Mouse (Mus musculus) heart, adult 8-10 months (tissue): Measurements from ENCODE around the gene Pigr. TPM values are rescaled to one million over a fixed set of nuclear protein-coding genes. Genes with fewer than 3 reads are reported as not detected.

ENCODE experiments used
- DNase-seq: peaks from one replicate; pipeline ENCODE4 v3.0.0; 2022; ENCODE audit warnings: low spot score
- total RNA-seq, 4 experiments: library from RNA; stranded (reverse); gene quantifications; 2 replicates each; pipeline ENCODE4 v1.2.4; 2022

Pigr gene
- under 1 TPM in 1 of 4 experiments, not detected in 3; 0.23 TPM for total RNA-seq

- no peak for DNase-seq
Observed at GRCm38 (mm10) chr1:130826448-130826847, at the start of gene Pigr. Gene Pigr, plus strand, starts transcription at chr1:130826684.

GRCm38 (mm10) chr1:130779867-130780266, 46.6 kb upstream of the Pigr start:
- no peak for DNase-seq

- DNase-seq: no peak
Observed at GRCm38 (mm10) chr1:130784054-130784453, 42.4 kb upstream of the Pigr start.

- no peak for DNase-seq
Observed at GRCm38 (mm10) chr1:130787001-130787400, 39.5 kb upstream of the Pigr start.

GRCm38 (mm10) chr1:130789512-130790451, 36.7 kb upstream of the Pigr start:
- DNase-seq: no peak

- DNase-seq: no peak
Observed at GRCm38 (mm10) chr1:130795331-130795730, 31.2 kb upstream of the Pigr start.

GRCm38 (mm10) chr1:130796967-130797684, 29.4 kb upstream of the Pigr start:
- DNase-seq: peak; percentile 16

GRCm38 (mm10) chr1:130798037-130798436, 28.4 kb upstream of the Pigr start:
- DNase-seq: no peak

GRCm38 (mm10) chr1:130798551-130798950, 27.9 kb upstream of the Pigr start:
- DNase-seq: no peak

- no peak for DNase-seq
Observed at GRCm38 (mm10) chr1:130799399-130799798, 27.1 kb upstream of the Pigr start.

GRCm38 (mm10) chr1:130800602-130801001, 25.9 kb upstream of the Pigr start, which contains the start of gene Fcamr:
Gene Fcamr, plus strand, starts transcription at chr1:130800902.
- DNase-seq: no peak

- no peak for DNase-seq
Observed at GRCm38 (mm10) chr1:130801511-130801910, 25.0 kb upstream of the Pigr start.

GRCm38 (mm10) chr1:130802976-130803375, 23.5 kb upstream of the Pigr start:
- DNase-seq: no peak

GRCm38 (mm10) chr1:130804279-130804678, 22.2 kb upstream of the Pigr start:
- no peak for DNase-seq

- DNase-seq: no peak
Observed at GRCm38 (mm10) chr1:130810906-130811305, 15.6 kb upstream of the Pigr start.

- DNase-seq: no peak
Observed at GRCm38 (mm10) chr1:130811316-130811715, 15.2 kb upstream of the Pigr start.

GRCm38 (mm10) chr1:130819737-130820136, 6.7 kb upstream of the Pigr start:
- DNase-seq: no peak

GRCm38 (mm10) chr1:130820316-130821148, 6.0 kb upstream of the Pigr start:
- no peak for DNase-seq

- DNase-seq: no peak
Observed at GRCm38 (mm10) chr1:130821149-130821471, 5.4 kb upstream of the Pigr start.

- no peak for DNase-seq
Observed at GRCm38 (mm10) chr1:130821911-130822625, 4.4 kb upstream of the Pigr start.

GRCm38 (mm10) chr1:130828656-130829055, 2.2 kb downstream of the Pigr start:
- DNase-seq: no peak
